Mouse (Mus musculus) hindbrain, embryonic 14.5 days (tissue): ENCODE results near the gene Swsap1. TPM values are rescaled to one million over a fixed set of nuclear protein-coding genes. Genes with fewer than 3 reads are reported as not detected.

ENCODE experiments used
- ATAC-seq: fragments of 200-750 bp; cut with Nextera tagmentation; 2 replicates; pipeline ENCODE4 v1.8.0; 2017; ENCODE audit warnings: moderate number of reproducible peaks, mild to moderate bottlenecking, moderate TSS enrichment, moderate library complexity; ENCODE audit not compliant: low FRiP score
- DNase-seq: peaks from one replicate; pipeline ENCODE4 v3.0.0-alpha.2; 2015; ENCODE audit warnings: low spot score
- H3K27ac ChIP-seq: fragments of 300-500 bp; sonication (generic); 2 replicates; pipeline ENCODE4 v1.5.1; 2014; ENCODE audit warnings: mild to moderate bottlenecking, moderate library complexity
- H3K27me3 ChIP-seq: fragments of 300-500 bp; sonication (generic); 2 replicates; pipeline ENCODE4 v1.6.1; 2014; ENCODE audit warnings: mild to moderate bottlenecking, low read length, mixed read lengths; ENCODE audit not compliant: control insufficient read depth, insufficient read depth
- H3K36me3 ChIP-seq: fragments of 300-500 bp; sonication (generic); replicated peaks from 2 replicates; pipeline ENCODE4 v1.6.1; 2014; ENCODE audit not compliant: control insufficient read depth, insufficient read depth
- H3K4me1 ChIP-seq: fragments of 300-500 bp; sonication (generic); replicated peaks from 2 replicates; pipeline ENCODE4 v1.6.1; 2014; ENCODE audit warnings: antibody characterized with exemption, low read length, mixed read lengths; ENCODE audit not compliant: control insufficient read depth, insufficient read depth
- H3K4me2 ChIP-seq: fragments of 300-500 bp; sonication (generic); replicated peaks from 2 replicates; pipeline ENCODE4 v1.6.1; 2014; ENCODE audit warnings: mild to moderate bottlenecking, moderate library complexity
- H3K4me3 ChIP-seq: fragments of 300-500 bp; sonication (generic); replicated peaks from 2 replicates; pipeline ENCODE4 v1.5.1; 2014; ENCODE audit warnings: mild to moderate bottlenecking, low read length
- H3K9ac ChIP-seq: fragments of 300-500 bp; sonication (generic); 2 replicates; pipeline ENCODE4 v1.6.1; 2014
- H3K9me3 ChIP-seq: fragments of 300-500 bp; sonication (generic); 2 replicates; pipeline ENCODE4 v1.6.1; 2016; ENCODE audit warnings: low read length; ENCODE audit not compliant: control insufficient read depth
- WGBS: fragments of 180-500 bp; shearing (Covaris S2); extraction: QIAGEN DNeasy Blood & Tissue Kit; methylation state at CpG from one replicate; pipeline ENCODE4 v1.1.7; 2014; 5-methylcytosine and 5-hydroxymethylcytosine counted together
- polyA plus RNA-seq: library from polyadenylated mRNA; unstranded; fragments of >200 nt; fragmentation: Nextera tagmentation; extraction: Ambion mirVana; gene quantifications from 2 replicates; pipeline ENCODE4 v1.2.1, GENCODE M21; 2014

Swsap1 gene
- polyA plus RNA-seq, 1 experiment from 2014 or later: 18.2 TPM

- H3K27me3 ChIP-seq: no peaks in the 10 kb centered on the region
- H3K9ac ChIP-seq: no peak overlapping the region
- H3K4me1 ChIP-seq: no peaks in the 10 kb centered on the region
- no peak overlapping the region for H3K27ac ChIP-seq
- H3K4me3 ChIP-seq: no peak overlapping the region
- H3K4me2 ChIP-seq: no peak overlapping the region
- no peaks in the 10 kb centered on the region for H3K9me3 ChIP-seq
- DNase-seq: no peak
- peaks cover 68% of the 10 kb centered on the region for H3K36me3 ChIP-seq
- ATAC-seq: no peak
- 26% methylated on average over 23 of the region's 23 CpGs for WGBS
Measured at GRCm38 (mm10) chr9:21944267-21944666, 11.3 kb upstream of the Swsap1 start.

- WGBS: 11% methylated on average over 28 of the region's 28 CpGs
- DNase-seq (no peak), ATAC-seq (no peak)
- H3K27ac ChIP-seq: no peak overlapping the region
- H3K9me3 ChIP-seq: no peaks in the 10 kb centered on the region
- H3K9ac ChIP-seq: no peak overlapping the region
- no peaks in the 10 kb centered on the region for H3K4me1 ChIP-seq
- H3K27me3 ChIP-seq: no peaks in the 10 kb centered on the region
- H3K4me2 ChIP-seq: no peak overlapping the region
- H3K4me3 ChIP-seq: no peak overlapping the region
- H3K36me3 ChIP-seq: peaks cover 46% of the 10 kb centered on the region
Measured at GRCm38 (mm10) chr9:21947540-21948130, 7.9 kb upstream of the Swsap1 start.

GRCm38 (mm10) chr9:21948146-21948545 is 7.4 kb upstream of the Swsap1 start:
- Histone ChIP-seq H3K27ac (no peak overlapping the region), H3K9me3 (no peaks in the 10 kb centered on the region), H3K4me1 (0 out of 2 replicates have a peak, but pooled peaks cover under 1% of the 10 kb centered on the region), H3K4me2 (no peak overlapping the region), H3K9ac (no peak overlapping the region), H3K36me3 (peaks cover 46% of the 10 kb centered on the region), H3K4me3 (no peak overlapping the region), H3K27me3 (no peaks in the 10 kb centered on the region)
- no peak for DNase-seq
- WGBS: 68% methylated on average over 8 of the region's 8 CpGs
- ATAC-seq: no peak

GRCm38 (mm10) chr9:21948790-21949189 is 6.8 kb upstream of the Swsap1 start:
- DNase-seq: no peak
- peaks cover 46% of the 10 kb centered on the region for H3K36me3 ChIP-seq
- 0 out of 2 replicates have a peak, but pooled peaks cover 6% of the 10 kb centered on the region for H3K4me1 ChIP-seq
- H3K27ac ChIP-seq: no peak overlapping the region
- H3K4me2 ChIP-seq: no peak overlapping the region
- 67% methylated on average over 6 of the region's 6 CpGs for WGBS
- no peak overlapping the region for H3K4me3 ChIP-seq
- ATAC-seq: no peak
- no peaks in the 10 kb centered on the region for H3K27me3 ChIP-seq
- no peaks in the 10 kb centered on the region for H3K9me3 ChIP-seq
- H3K9ac ChIP-seq: no peak overlapping the region

- peak; percentile 71 for DNase-seq
- 19% methylated on average over 11 of the region's 11 CpGs for WGBS
- Histone ChIP-seq H3K4me1 (0 out of 2 replicates have a peak, but pooled peaks cover 6% of the 10 kb centered on the region), H3K27ac (no peak overlapping the region), H3K4me3 (no peak overlapping the region), H3K36me3 (peaks cover 34% of the 10 kb centered on the region), H3K9me3 (no peaks in the 10 kb centered on the region), H3K9ac (no peak overlapping the region), H3K4me2 (no peak overlapping the region), H3K27me3 (no peaks in the 10 kb centered on the region)
- no peak for ATAC-seq
Measured at GRCm38 (mm10) chr9:21950322-21950721, 5.2 kb upstream of the Swsap1 start.

- Histone ChIP-seq H3K27me3 (no peaks in the 10 kb centered on the region), H3K4me1 (peaks cover 11% of the 10 kb centered on the region), H3K9ac (no peak overlapping the region), H3K36me3 (peaks cover 18% of the 10 kb centered on the region), H3K4me2 (no peak overlapping the region), H3K9me3 (no peaks in the 10 kb centered on the region), H3K27ac (no peak overlapping the region), H3K4me3 (no peak overlapping the region)
- DNase-seq: no peak
- 86% methylated on average over 3 of the region's 3 CpGs for WGBS
- no peak for ATAC-seq
Measured at GRCm38 (mm10) chr9:21951977-21952376, 3.6 kb upstream of the Swsap1 start.

GRCm38 (mm10) chr9:21953600-21953999 is 2.0 kb upstream of the Swsap1 start:
- H3K27me3 ChIP-seq: no peaks in the 10 kb centered on the region
- ATAC-seq (no peak), DNase-seq (no peak)
- peaks cover 11% of the 10 kb centered on the region for H3K4me1 ChIP-seq
- H3K27ac ChIP-seq: peak overlapping the region; percentile 5; the same call in 1 of the 2 replicates
- no peaks in the 10 kb centered on the region for H3K9me3 ChIP-seq
- H3K4me3 ChIP-seq: no peak overlapping the region
- 6% methylated on average over 3 of the region's 3 CpGs for WGBS
- H3K36me3 ChIP-seq: peaks cover 1% of the 10 kb centered on the region; the same call in 1 of the 2 replicates
- H3K9ac ChIP-seq: no peak overlapping the region
- H3K4me2 ChIP-seq: no peak overlapping the region; the same call in 1 of the 2 replicates

- WGBS: 77% methylated on average over 3 of the region's 3 CpGs
- Histone ChIP-seq H3K9ac (peak overlapping the region; percentile 80; the same call in 1 of the 2 replicates), H3K27me3 (peaks cover 8% of the 10 kb centered on the region), H3K27ac (no peak overlapping the region), H3K4me3 (peak overlapping the region; percentile 64; the same call in 1 of the 2 replicates), H3K4me1 (peaks cover 11% of the 10 kb centered on the region), H3K9me3 (no peaks in the 10 kb centered on the region), H3K36me3 (no peaks in the 10 kb centered on the region), H3K4me2 (peak overlapping the region; percentile 50; the same call in 1 of the 2 replicates)
- ATAC-seq (no peak), DNase-seq (no peak)
Measured at GRCm38 (mm10) chr9:21954635-21955034, 920 bp upstream of the Swsap1 start.

- Histone ChIP-seq H3K9me3 (no peaks in the 10 kb centered on the region), H3K4me2 (peak overlapping the region; percentile 50), H3K4me3 (peak overlapping the region; percentile 64), H3K9ac (peak overlapping the region; percentile 80; the same call in 1 of the 2 replicates), H3K27ac (peak overlapping the region; percentile 97), H3K27me3 (peaks cover 13% of the 10 kb centered on the region), H3K36me3 (no peaks in the 10 kb centered on the region), H3K4me1 (peaks cover 11% of the 10 kb centered on the region)
- 2% methylated on average over 18 of the region's 18 CpGs for WGBS
- ATAC-seq: peak; percentile 58
- no peak for DNase-seq
Measured at GRCm38 (mm10) chr9:21955225-21955569, 358 bp upstream of the Swsap1 start.
